Mouse (Mus musculus): ENCODE results near the gene Alcam. TPM values are rescaled to one million over a fixed set of nuclear protein-coding genes. Genes with fewer than 3 reads are reported as not detected.

The Alcam gene
- polyA plus RNA-seq, 1 experiment from 2014 or later = 18.2 TPM

GRCm38 (mm10) chr16:52262582-52262981 is 191.3 kb downstream of the Alcam start:
- no peak overlapping the region for H3K4me3 ChIP-seq
- no peaks in the 10 kb centered on the region for H3K36me3 ChIP-seq
- WGBS = 40% methylated on average over 1 of the region's 1 CpGs
- no peak for DNase-seq (ENCODE audit: low spot score)
- no peaks in the 10 kb centered on the region for H3K27me3 ChIP-seq (ENCODE audit: insufficient read depth, poor library complexity, severe bottlenecking)
- no peaks in the 10 kb centered on the region for H3K9me3 ChIP-seq
- H3K27ac ChIP-seq = no peak overlapping the region
- H3K4me1 ChIP-seq (replicated peaks) = peaks cover 6% of the 10 kb centered on the region; the same call in 1 of the 2 replicates

GRCm38 (mm10) chr16:52261755-52262154 is 192.1 kb downstream of the Alcam start:
- Histone ChIP-seq H3K27me3 (ENCODE audit: insufficient read depth, poor library complexity, severe bottlenecking) (no peaks in the 10 kb centered on the region), H3K27ac (no peak overlapping the region), H3K4me1 (replicated peaks) (peaks cover 6% of the 10 kb centered on the region; the same call in 1 of the 2 replicates), H3K36me3 (no peaks in the 10 kb centered on the region), H3K4me3 (no peak overlapping the region), H3K9me3 (no peaks in the 10 kb centered on the region)
- WGBS = 83% methylated on average over 1 of the region's 1 CpGs
- no peak for DNase-seq (ENCODE audit: low spot score)

- Histone ChIP-seq H3K4me1 (replicated peaks) (no peaks in the 10 kb centered on the region), H3K4me3 (no peak overlapping the region), H3K36me3 (0 out of 2 replicates have a peak, but pooled peaks cover 4% of the 10 kb centered on the region), H3K27me3 (ENCODE audit: insufficient read depth, poor library complexity, severe bottlenecking) (no peaks in the 10 kb centered on the region), H3K27ac (no peak overlapping the region), H3K9me3 (no peaks in the 10 kb centered on the region)
- no peak for DNase-seq (ENCODE audit: low spot score)
- 96% methylated on average over 4 of the region's 4 CpGs for WGBS
These were observed 202.9 kb downstream of the Alcam start for GRCm38 (mm10) chr16:52250935-52251334.

- no peak for DNase-seq (ENCODE audit: low spot score)
- H3K4me3 ChIP-seq = no peak overlapping the region
- H3K27me3 ChIP-seq (ENCODE audit: insufficient read depth, poor library complexity, severe bottlenecking) = no peaks in the 10 kb centered on the region
- no peaks in the 10 kb centered on the region for H3K4me1 ChIP-seq (replicated peaks)
- WGBS = 93% methylated on average over 4 of the region's 4 CpGs
- 0 out of 2 replicates have a peak, but pooled peaks cover 4% of the 10 kb centered on the region for H3K36me3 ChIP-seq
- H3K27ac ChIP-seq = no peak overlapping the region
- H3K9me3 ChIP-seq = no peaks in the 10 kb centered on the region
These were observed 203.7 kb downstream of the Alcam start for GRCm38 (mm10) chr16:52250196-52250595.

GRCm38 (mm10) chr16:52243421-52243973 is 210.4 kb downstream of the Alcam start:
- Histone ChIP-seq H3K36me3 (no peaks in the 10 kb centered on the region), H3K4me3 (no peak overlapping the region), H3K27me3 (ENCODE audit: insufficient read depth, poor library complexity, severe bottlenecking) (no peaks in the 10 kb centered on the region), H3K27ac (no peak overlapping the region), H3K9me3 (no peaks in the 10 kb centered on the region), H3K4me1 (replicated peaks) (no peaks in the 10 kb centered on the region)
- DNase-seq (ENCODE audit: low spot score) = no peak
- WGBS = 80% methylated on average over 4 of the region's 4 CpGs

GRCm38 (mm10) chr16:52242144-52242543 is 211.7 kb downstream of the Alcam start:
- H3K4me1 ChIP-seq (replicated peaks) = no peaks in the 10 kb centered on the region
- 67% methylated on average over 2 of the region's 2 CpGs for WGBS
- H3K4me3 ChIP-seq = no peak overlapping the region
- H3K36me3 ChIP-seq = no peaks in the 10 kb centered on the region
- H3K9me3 ChIP-seq = no peaks in the 10 kb centered on the region
- no peak overlapping the region for H3K27ac ChIP-seq
- no peaks in the 10 kb centered on the region for H3K27me3 ChIP-seq (ENCODE audit: insufficient read depth, poor library complexity, severe bottlenecking)
- DNase-seq (ENCODE audit: low spot score) = no peak

GRCm38 (mm10) chr16:52229930-52230329 is 223.9 kb downstream of the Alcam start:
- no peak for DNase-seq (ENCODE audit: low spot score)
- Histone ChIP-seq H3K9me3 (no peaks in the 10 kb centered on the region), H3K27ac (no peak overlapping the region), H3K4me3 (no peak overlapping the region), H3K27me3 (ENCODE audit: insufficient read depth, poor library complexity, severe bottlenecking) (no peaks in the 10 kb centered on the region), H3K4me1 (replicated peaks) (no peaks in the 10 kb centered on the region), H3K36me3 (no peaks in the 10 kb centered on the region)
- WGBS = 80% methylated on average over 2 of the region's 2 CpGs

- Histone ChIP-seq H3K4me3 (no peak overlapping the region), H3K27me3 (ENCODE audit: insufficient read depth, poor library complexity, severe bottlenecking) (no peaks in the 10 kb centered on the region), H3K9me3 (no peaks in the 10 kb centered on the region), H3K27ac (no peak overlapping the region), H3K4me1 (replicated peaks) (no peaks in the 10 kb centered on the region), H3K36me3 (no peaks in the 10 kb centered on the region)
- DNase-seq (ENCODE audit: low spot score) = no peak
- 69% methylated on average over 7 of the region's 7 CpGs for WGBS
These were observed 224.4 kb downstream of the Alcam start for GRCm38 (mm10) chr16:52229446-52229845.

GRCm38 (mm10) chr16:52222896-52223295 is 231.0 kb downstream of the Alcam start:
- no peak for DNase-seq (ENCODE audit: low spot score)
- Histone ChIP-seq H3K4me3 (no peak overlapping the region), H3K4me1 (replicated peaks) (no peaks in the 10 kb centered on the region), H3K27me3 (ENCODE audit: insufficient read depth, poor library complexity, severe bottlenecking) (no peaks in the 10 kb centered on the region), H3K36me3 (no peaks in the 10 kb centered on the region), H3K9me3 (no peaks in the 10 kb centered on the region), H3K27ac (no peak overlapping the region)
- 79% methylated on average over 4 of the region's 4 CpGs for WGBS

- no peaks in the 10 kb centered on the region for H3K9me3 ChIP-seq
- H3K27ac ChIP-seq = no peak overlapping the region
- H3K36me3 ChIP-seq = no peaks in the 10 kb centered on the region
- peak; percentile 39 for DNase-seq (ENCODE audit: low spot score)
- H3K4me1 ChIP-seq (replicated peaks) = no peaks in the 10 kb centered on the region
- H3K27me3 ChIP-seq (ENCODE audit: insufficient read depth, poor library complexity, severe bottlenecking) = no peaks in the 10 kb centered on the region
- 20% methylated on average over 2 of the region's 2 CpGs for WGBS
- H3K4me3 ChIP-seq = no peak overlapping the region
These were observed 234.8 kb downstream of the Alcam start for GRCm38 (mm10) chr16:52219069-52219468.

GRCm38 (mm10) chr16:52210844-52211606 is 242.8 kb downstream of the Alcam start:
- Histone ChIP-seq H3K27me3 (ENCODE audit: insufficient read depth, poor library complexity, severe bottlenecking) (no peaks in the 10 kb centered on the region), H3K4me1 (replicated peaks) (no peaks in the 10 kb centered on the region), H3K4me3 (no peak overlapping the region), H3K27ac (no peak overlapping the region), H3K9me3 (no peaks in the 10 kb centered on the region), H3K36me3 (peaks cover 19% of the 10 kb centered on the region)
- DNase-seq (ENCODE audit: low spot score) = no peak
- 91% methylated on average over 8 of the region's 8 CpGs for WGBS

- no peak overlapping the region for H3K27ac ChIP-seq
- H3K4me3 ChIP-seq = no peak overlapping the region
- no peak for DNase-seq (ENCODE audit: low spot score)
- H3K27me3 ChIP-seq (ENCODE audit: insufficient read depth, poor library complexity, severe bottlenecking) = no peaks in the 10 kb centered on the region
- H3K4me1 ChIP-seq (replicated peaks) = no peaks in the 10 kb centered on the region
- H3K36me3 ChIP-seq = peaks cover 53% of the 10 kb centered on the region
- WGBS = 91% methylated on average over 7 of the region's 7 CpGs
- H3K9me3 ChIP-seq = no peaks in the 10 kb centered on the region
These were observed 253.8 kb downstream of the Alcam start for GRCm38 (mm10) chr16:52200107-52200506.

All from hindbrain, embryonic 10.5 days (tissue).